Mouse (Mus musculus): ENCODE results near the gene Mup7. TPM values are rescaled to one million over a fixed set of nuclear protein-coding genes. Genes with fewer than 3 reads are reported as not detected.

Mup7 gene
- total RNA-seq (2023) = not detected

DNA sequence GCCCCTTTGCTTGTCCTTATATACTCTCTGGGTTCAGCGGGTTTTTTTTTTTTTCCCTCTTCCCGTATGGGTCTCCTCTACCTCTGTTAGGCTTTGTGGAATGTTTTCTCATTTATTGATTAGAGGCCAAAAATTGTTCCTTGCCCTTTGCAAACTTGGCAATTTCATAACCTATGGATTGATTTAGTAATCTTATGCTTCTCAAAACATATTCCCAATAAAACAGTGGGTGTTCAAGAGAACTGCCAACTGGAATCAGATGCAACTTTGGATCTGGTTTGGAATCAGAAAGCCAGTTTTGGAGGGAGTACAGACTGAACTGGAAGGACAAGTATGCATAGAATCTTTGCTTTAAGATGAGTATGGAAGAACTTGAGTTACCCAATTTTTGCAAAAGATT lies at the start of gene Mup7:
Gene Mup7 (minus strand): TSS at position 101 of the 400 bp plus-strand sequence.

Other genes starting within 250 kb of the Mup7 start
- not detected for gene Slc46a2, start 155.4 kb downstream of the Mup7 start, total RNA-seq (2023)
- gene Mup4, start 109.8 kb downstream of the Mup7 start, total RNA-seq (2023) = not detected
- not detected for gene Mup6, start 106.2 kb downstream of the Mup7 start, total RNA-seq (2023)
- not detected for gene Mup2, start 83.8 kb upstream of the Mup7 start, total RNA-seq (2023)
- gene Mup8, start 152.1 kb upstream of the Mup7 start, total RNA-seq (2023) = not detected